Mouse (Mus musculus) thymus, adult 2 months (tissue): Measurements from ENCODE around the gene Mmp14. TPM values are rescaled to one million over a fixed set of nuclear protein-coding genes. Genes with fewer than 3 reads are reported as not detected.

ENCODE experiments used
- DNase-seq: peaks from one replicate; pipeline ENCODE4 v3.0.0; 2021
- H3K27ac ChIP-seq: fragments of 200-500 bp; 2 replicates; pipeline ENCODE4 v1.5.1; 2012; ENCODE audit warnings: low read length, control low read depth; ENCODE audit not compliant: control insufficient read depth, insufficient read depth
- H3K27me3 ChIP-seq: fragments of 200-500 bp; 2 replicates; pipeline ENCODE4 v1.6.1; 2012; ENCODE audit warnings: mild to moderate bottlenecking, low read length, moderate library complexity, mixed read lengths; ENCODE audit not compliant: control insufficient read depth, insufficient read depth
- H3K36me3 ChIP-seq: fragments of 200-500 bp; 2 replicates; pipeline ENCODE4 v1.6.1; 2012; ENCODE audit warnings: mild to moderate bottlenecking, low read length, moderate library complexity; ENCODE audit not compliant: control insufficient read depth, insufficient read depth
- H3K4me1 ChIP-seq: fragments of 200-500 bp; replicated peaks from 2 replicates; pipeline ENCODE4 v1.6.1; 2012; ENCODE audit warnings: low read length; ENCODE audit not compliant: control insufficient read depth, insufficient read depth
- H3K4me3 ChIP-seq: fragments of 200-500 bp; 2 replicates; pipeline ENCODE4 v1.5.1; 2012; ENCODE audit warnings: mild to moderate bottlenecking, low read length, control low read depth, moderate library complexity; ENCODE audit not compliant: control insufficient read depth, insufficient read depth
- CTCF ChIP-seq: fragments of 200-500 bp; IDR thresholded peaks from 2 replicates; pipeline ENCODE4 v1.5.1; 2012; ENCODE audit warnings: mild to moderate bottlenecking, control low read depth, low read length, moderate library complexity, borderline replicate concordance; ENCODE audit not compliant: control insufficient read depth, poor library complexity, insufficient read depth; ENCODE audit errors: extremely low read depth
- POLR2A ChIP-seq: fragments of 200-500 bp; IDR thresholded peaks from 2 replicates; pipeline ENCODE4 v1.6.1; 2012; ENCODE audit warnings: mild to moderate bottlenecking, low read length, control low read depth, moderate library complexity; ENCODE audit not compliant: control insufficient read depth, poor library complexity, insufficient read depth; ENCODE audit errors: extremely low read depth
- WGBS: fragments of 180-500 bp; shearing (Covaris S2); methylation state at CpG from one replicate; pipeline ENCODE4 v1.1.7; 2018; 5-methylcytosine and 5-hydroxymethylcytosine counted together
- polyA plus RNA-seq: library from polyadenylated mRNA; depleted of rRNA; stranded (reverse); fragments of >200 nt; gene quantifications from 2 replicates; pipeline ENCODE4 v1.2.3, GENCODE M21; 2012

Mmp14 gene
- polyA plus RNA-seq, 1 experiment = 76.5 TPM

DNA sequence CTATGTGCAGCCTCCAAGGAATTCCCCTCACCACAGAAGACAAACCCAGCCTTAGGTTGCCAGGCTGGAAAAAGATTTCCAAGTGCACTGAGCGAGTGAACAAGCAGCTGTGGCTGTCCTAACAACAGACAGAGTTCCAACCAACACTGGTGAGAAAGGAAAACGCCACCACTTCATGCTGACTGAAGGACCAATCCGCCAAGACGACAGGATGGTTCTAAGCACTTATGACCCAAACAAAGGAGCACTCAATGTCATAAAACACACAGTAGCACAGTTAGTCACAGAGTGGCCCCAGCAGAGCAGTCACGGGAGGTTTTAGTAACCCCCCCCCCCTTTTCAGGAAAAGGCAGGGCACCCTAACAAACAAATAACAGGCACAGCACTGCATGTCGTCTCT, 40.6 kb upstream of the Mmp14 start:
- no peak for TF ChIP-seq CTCF
- TF ChIP-seq POLR2A = no peak
- Histone ChIP-seq H3K27ac (no peak overlapping the region), H3K36me3 (no peaks in the 10 kb centered on the region), H3K4me3 (no peak overlapping the region), H3K4me1 (no peaks in the 10 kb centered on the region), H3K27me3 (no peaks in the 10 kb centered on the region)
- DNase-seq = no peak
- 89% methylated on average over 6 of the region's 6 CpGs for WGBS

DNA sequence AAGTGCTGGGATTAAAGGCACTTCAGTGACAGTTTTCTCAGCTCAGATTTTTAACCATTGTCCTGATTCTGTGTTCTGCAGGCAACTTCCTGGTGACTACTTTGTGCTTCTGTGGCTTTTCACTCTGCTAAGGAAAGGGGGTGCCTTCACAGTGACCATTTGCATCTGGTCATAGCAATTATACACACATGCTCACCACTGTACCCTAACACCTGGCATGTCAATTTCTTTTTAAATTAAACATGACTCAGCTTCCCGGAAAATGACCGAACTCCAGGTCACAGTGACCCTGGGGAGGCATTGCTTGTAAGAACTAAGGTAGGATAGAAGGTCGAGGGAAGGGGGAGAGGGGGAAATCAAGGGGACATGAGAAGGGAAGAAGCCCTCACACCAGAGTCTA, 37.6 kb upstream of the Mmp14 start:
- WGBS = 78% methylated on average over 3 of the region's 3 CpGs
- H3K27ac ChIP-seq = no peak overlapping the region
- TF ChIP-seq CTCF = no peak
- TF ChIP-seq POLR2A = no peak

DNA sequence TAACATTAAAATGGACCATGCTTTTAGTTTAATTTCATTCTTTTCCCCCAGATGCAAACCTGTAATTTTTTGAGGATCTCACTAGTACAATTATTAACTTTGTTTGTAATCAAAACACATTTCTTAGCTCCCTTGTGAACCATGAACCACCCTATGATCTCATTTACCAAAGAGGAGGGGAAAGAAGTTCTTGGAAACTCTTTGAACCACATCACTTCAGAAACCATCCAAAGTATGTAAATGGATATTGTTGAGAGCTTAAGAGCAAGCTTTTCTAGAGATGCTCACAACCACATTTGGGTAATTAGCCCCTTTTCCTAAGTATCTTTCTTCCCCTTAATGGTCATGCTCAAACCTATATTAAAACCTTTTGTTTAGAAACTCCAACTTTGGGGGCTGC, 37.1 kb upstream of the Mmp14 start:
- Histone ChIP-seq H3K36me3 (no peaks in the 10 kb centered on the region), H3K27me3 (no peaks in the 10 kb centered on the region), H3K4me3 (no peak overlapping the region), H3K4me1 (peaks cover 3% of the 10 kb centered on the region), H3K27ac (no peak overlapping the region)
- no peak for DNase-seq
- no peak for TF ChIP-seq CTCF
- TF ChIP-seq POLR2A = no peak

More for the DNA sequence above, 37.6 kb upstream of the Mmp14 start:
- no peaks in the 10 kb centered on the region for H3K27me3 ChIP-seq
- H3K36me3 ChIP-seq = no peaks in the 10 kb centered on the region
- no peak overlapping the region for H3K4me3 ChIP-seq
- H3K4me1 ChIP-seq = no peaks in the 10 kb centered on the region
- no peak for DNase-seq

DNA sequence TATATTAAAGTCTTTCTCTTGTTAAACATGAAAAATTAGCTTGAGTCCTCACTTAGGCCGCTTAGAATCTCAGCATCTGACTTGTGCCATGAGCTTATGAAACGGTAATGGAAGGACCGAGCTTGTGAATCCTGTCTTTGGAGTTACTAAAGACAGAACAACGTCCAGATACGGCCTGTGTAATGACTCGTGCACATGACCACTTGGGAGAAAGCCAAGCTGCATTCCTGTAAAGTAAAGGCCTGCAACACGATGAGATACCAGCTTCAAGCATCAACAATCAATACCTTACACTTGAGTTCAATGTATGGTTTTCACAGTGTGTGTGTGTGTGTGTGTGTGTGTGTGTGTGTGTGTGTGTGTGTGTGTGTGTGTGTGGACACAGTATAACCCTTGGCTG, 34.7 kb upstream of the Mmp14 start:
- DNase-seq = no peak
- H3K27me3 ChIP-seq = no peaks in the 10 kb centered on the region
- H3K27ac ChIP-seq = no peak overlapping the region
- no peaks in the 10 kb centered on the region for H3K36me3 ChIP-seq
- TF ChIP-seq POLR2A = no peak
- no peak for TF ChIP-seq CTCF
- 90% methylated on average over 7 of the region's 7 CpGs for WGBS
- peaks cover 3% of the 10 kb centered on the region for H3K4me1 ChIP-seq
- no peak overlapping the region for H3K4me3 ChIP-seq

DNA sequence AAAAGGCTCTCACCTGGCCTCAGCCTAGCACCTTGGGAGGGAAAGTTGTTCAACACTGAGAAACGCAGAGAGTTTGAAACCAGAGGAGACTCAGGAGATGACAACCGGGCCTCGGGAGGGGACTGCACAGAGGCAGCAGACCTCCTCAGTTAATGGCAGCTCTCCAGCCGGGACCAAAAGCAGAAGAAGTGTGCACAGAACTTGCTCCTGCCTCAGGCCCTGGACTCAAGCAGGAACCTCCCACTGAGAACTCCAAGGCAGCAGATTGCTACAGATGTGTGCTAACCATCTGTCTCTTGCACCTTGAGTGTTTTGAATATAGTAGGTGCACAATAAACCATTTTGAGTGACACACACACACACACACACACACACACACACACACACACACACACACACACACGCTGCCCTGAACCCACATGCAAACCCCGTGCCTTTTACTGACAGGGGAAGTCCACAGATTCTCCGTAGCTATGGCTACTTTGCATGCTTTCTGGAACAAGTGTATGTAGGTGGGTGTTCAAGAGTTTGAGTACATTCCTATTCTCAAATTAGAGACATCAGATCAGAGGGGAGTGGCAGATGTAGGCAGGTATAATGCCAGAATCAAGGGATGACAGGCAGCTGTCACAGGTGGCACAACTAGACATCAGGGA, 33.4 kb upstream of the Mmp14 start:
- Histone ChIP-seq H3K4me1 (peaks cover 3% of the 10 kb centered on the region), H3K27me3 (no peaks in the 10 kb centered on the region), H3K4me3 (no peak overlapping the region), H3K27ac (no peak overlapping the region), H3K36me3 (no peaks in the 10 kb centered on the region)
- TF ChIP-seq POLR2A (no peak), CTCF (no peak)
- WGBS = 75% methylated on average over 7 of the region's 7 CpGs
- no peak for DNase-seq

DNA sequence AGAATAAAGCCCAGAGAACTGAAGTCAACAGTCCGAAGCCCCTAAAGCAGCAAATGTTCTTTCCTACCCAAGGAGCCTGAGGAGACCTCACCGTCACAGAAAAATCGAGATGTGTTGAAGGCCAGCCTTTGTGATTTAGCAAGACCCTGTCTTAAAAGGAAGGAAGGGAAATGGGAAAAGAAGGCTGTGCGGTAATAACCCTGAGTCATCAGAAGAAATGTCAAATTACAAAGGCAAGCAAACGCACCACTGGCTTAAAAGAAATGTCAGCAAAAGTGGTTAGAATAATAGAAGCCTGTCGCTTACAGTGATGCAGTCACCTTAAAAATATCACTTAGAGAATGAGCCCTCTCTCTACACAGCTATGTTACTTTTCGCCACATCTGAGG, 32.9 kb upstream of the Mmp14 start:
- Histone ChIP-seq H3K4me1 (peaks cover 3% of the 10 kb centered on the region), H3K27me3 (no peaks in the 10 kb centered on the region), H3K4me3 (no peak overlapping the region), H3K27ac (no peak overlapping the region), H3K36me3 (no peaks in the 10 kb centered on the region)
- TF ChIP-seq POLR2A (no peak), CTCF (no peak)
- no peak for DNase-seq
- WGBS = 76% methylated on average over 7 of the region's 7 CpGs

DNA sequence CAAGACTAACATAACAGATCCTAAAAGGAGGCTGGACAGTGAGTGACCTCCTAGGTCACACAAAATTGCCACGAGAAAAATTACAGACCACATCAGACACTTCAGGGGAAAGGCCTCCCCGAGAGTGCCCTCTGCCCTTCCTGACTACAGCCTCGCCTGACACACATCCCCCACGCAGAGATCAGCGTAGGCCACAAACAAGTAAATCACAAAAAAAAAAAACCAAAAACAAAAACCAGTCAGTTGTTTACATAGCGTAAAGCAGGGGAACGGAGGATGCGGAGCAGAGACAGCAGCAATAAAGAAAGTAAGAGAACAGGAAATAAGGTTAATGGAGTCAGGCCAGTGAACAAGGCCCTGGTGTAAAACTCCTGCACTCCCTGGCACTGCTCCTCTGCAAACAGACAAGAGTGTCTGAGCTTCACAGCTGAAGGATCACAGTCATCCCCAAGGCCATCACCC, 32.5 kb upstream of the Mmp14 start:
- TF ChIP-seq CTCF (no peak), POLR2A (no peak)
- no peak overlapping the region for H3K4me3 ChIP-seq
- H3K4me1 ChIP-seq = peaks cover 3% of the 10 kb centered on the region
- DNase-seq = no peak
- no peak overlapping the region; the same call in 1 of the 2 replicates for H3K27ac ChIP-seq
- H3K36me3 ChIP-seq = no peaks in the 10 kb centered on the region
- H3K27me3 ChIP-seq = no peaks in the 10 kb centered on the region
- 80% methylated on average over 8 of the region's 8 CpGs for WGBS
